Mouse (Mus musculus): ENCODE measurements around the gene Nos1ap.

Nos1ap gene

GRCm38 (mm10) chr1:170510595-170511240, 78.9 kb downstream of the Nos1ap start:
- DNase-seq (ENCODE audit: low read depth, low spot score) = no peak
- no peaks in the 10 kb centered on the region for H3K27me3 ChIP-seq (ENCODE audit: control insufficient read depth, insufficient read depth, low read length, poor library complexity, severe bottlenecking)

GRCm38 (mm10) chr1:170506309-170506708, 83.4 kb downstream of the Nos1ap start:
- no peaks in the 10 kb centered on the region for H3K36me3 ChIP-seq (ENCODE audit: control insufficient read depth, insufficient read depth, low read length, poor library complexity, severe bottlenecking)
- no peak for DNase-seq (ENCODE audit: low read depth, low spot score)
- no peaks in the 10 kb centered on the region for H3K27me3 ChIP-seq (ENCODE audit: control insufficient read depth, insufficient read depth, low read length, poor library complexity, severe bottlenecking)

More at GRCm38 (mm10) chr1:170510595-170511240, 78.9 kb downstream of the Nos1ap start:
- no peaks in the 10 kb centered on the region for H3K36me3 ChIP-seq (ENCODE audit: control insufficient read depth, insufficient read depth, low read length, poor library complexity, severe bottlenecking)

- DNase-seq (ENCODE audit: low read depth, low spot score) = no peak
- Histone ChIP-seq H3K27me3 (ENCODE audit: control insufficient read depth, insufficient read depth, low read length, poor library complexity, severe bottlenecking) (no peaks in the 10 kb centered on the region), H3K36me3 (ENCODE audit: control insufficient read depth, insufficient read depth, low read length, poor library complexity, severe bottlenecking) (no peaks in the 10 kb centered on the region)
Measured at GRCm38 (mm10) chr1:170505107-170505506, 84.6 kb downstream of the Nos1ap start.

DNA sequence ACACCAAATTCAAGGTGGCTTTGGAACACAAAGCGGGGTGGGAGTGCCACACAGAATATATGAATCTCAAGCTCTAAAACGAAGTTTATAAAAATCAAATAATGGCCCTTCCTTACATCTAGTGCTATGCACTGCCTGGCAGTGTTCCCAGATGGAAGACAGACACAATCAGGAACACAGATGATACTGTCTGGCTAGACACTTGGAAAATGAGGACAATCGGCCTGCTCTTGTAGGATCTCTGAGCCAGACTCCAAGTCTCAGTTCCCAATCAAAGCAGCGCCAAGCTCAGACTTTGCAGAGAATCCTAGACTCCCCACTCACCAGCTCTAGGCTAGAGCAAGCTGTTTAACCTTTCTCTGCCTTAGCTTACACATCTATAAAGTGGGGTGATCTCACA, 85.3 kb downstream of the Nos1ap start:
- no peak for DNase-seq (ENCODE audit: low read depth, low spot score)
- no peaks in the 10 kb centered on the region for H3K27me3 ChIP-seq (ENCODE audit: control insufficient read depth, insufficient read depth, low read length, poor library complexity, severe bottlenecking)
- no peaks in the 10 kb centered on the region for H3K36me3 ChIP-seq (ENCODE audit: control insufficient read depth, insufficient read depth, low read length, poor library complexity, severe bottlenecking)

DNA sequence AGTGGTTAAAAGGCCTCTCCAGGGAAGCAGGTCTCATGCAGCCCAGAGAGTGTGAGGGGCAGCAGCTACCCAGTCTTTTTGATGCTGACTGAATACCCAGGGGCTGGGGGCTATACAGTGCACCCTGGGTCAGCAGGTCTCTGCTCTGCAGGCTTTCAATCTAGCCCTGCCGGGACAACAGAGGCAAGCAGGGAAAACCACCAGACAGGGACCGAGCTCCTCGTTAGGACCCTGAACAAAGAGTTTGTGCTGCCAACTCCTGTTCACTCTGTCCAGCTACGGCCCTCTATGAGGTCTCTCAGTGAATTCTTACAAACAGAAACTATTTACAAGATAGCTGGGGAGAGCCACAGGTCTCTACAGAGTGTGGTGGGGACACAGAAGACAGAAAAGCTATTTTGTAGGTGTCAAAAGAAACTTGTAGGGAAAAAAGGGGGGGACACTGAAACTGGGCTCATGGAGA, 86.4 kb downstream of the Nos1ap start:
- Histone ChIP-seq H3K27me3 (ENCODE audit: control insufficient read depth, insufficient read depth, low read length, poor library complexity, severe bottlenecking) (no peaks in the 10 kb centered on the region), H3K36me3 (ENCODE audit: control insufficient read depth, insufficient read depth, low read length, poor library complexity, severe bottlenecking) (no peaks in the 10 kb centered on the region)
- DNase-seq (ENCODE audit: low read depth, low spot score) = no peak

GRCm38 (mm10) chr1:170502491-170503276, 87.0 kb downstream of the Nos1ap start:
- no peaks in the 10 kb centered on the region for H3K27me3 ChIP-seq (ENCODE audit: control insufficient read depth, insufficient read depth, low read length, poor library complexity, severe bottlenecking)
- no peaks in the 10 kb centered on the region for H3K36me3 ChIP-seq (ENCODE audit: control insufficient read depth, insufficient read depth, low read length, poor library complexity, severe bottlenecking)
- no peak for DNase-seq (ENCODE audit: low read depth, low spot score)

DNA sequence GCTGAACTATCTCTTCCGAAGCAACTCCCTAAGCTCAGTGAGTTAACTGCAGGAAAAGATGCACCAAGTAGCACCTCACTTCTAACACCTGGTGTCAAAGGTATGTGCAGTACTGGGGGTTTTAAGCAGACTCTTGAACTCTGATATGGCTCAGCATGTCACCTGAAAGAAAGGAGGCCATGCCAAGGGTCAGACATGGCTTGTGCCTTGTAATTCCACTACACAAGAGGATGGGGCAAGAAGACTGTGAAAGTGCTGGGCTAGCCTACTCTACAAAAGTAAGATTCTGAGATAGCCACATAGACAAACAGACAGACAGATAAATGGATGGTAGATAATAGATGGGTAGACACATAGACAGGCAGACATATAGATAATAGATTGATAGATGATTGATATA, 87.7 kb downstream of the Nos1ap start:
- no peaks in the 10 kb centered on the region for H3K36me3 ChIP-seq (ENCODE audit: control insufficient read depth, insufficient read depth, low read length, poor library complexity, severe bottlenecking)
- H3K27me3 ChIP-seq (ENCODE audit: control insufficient read depth, insufficient read depth, low read length, poor library complexity, severe bottlenecking) = no peaks in the 10 kb centered on the region
- no peak for DNase-seq (ENCODE audit: low read depth, low spot score)

- no peak for DNase-seq (ENCODE audit: low read depth, low spot score)
- no peaks in the 10 kb centered on the region for H3K27me3 ChIP-seq (ENCODE audit: control insufficient read depth, insufficient read depth, low read length, poor library complexity, severe bottlenecking)
- no peaks in the 10 kb centered on the region for H3K36me3 ChIP-seq (ENCODE audit: control insufficient read depth, insufficient read depth, low read length, poor library complexity, severe bottlenecking)
Measured at GRCm38 (mm10) chr1:170501556-170501955, 88.1 kb downstream of the Nos1ap start.

- DNase-seq (ENCODE audit: low read depth, low spot score) = no peak
- Histone ChIP-seq H3K36me3 (ENCODE audit: control insufficient read depth, insufficient read depth, low read length, poor library complexity, severe bottlenecking) (no peaks in the 10 kb centered on the region), H3K27me3 (ENCODE audit: control insufficient read depth, insufficient read depth, low read length, poor library complexity, severe bottlenecking) (no peaks in the 10 kb centered on the region)
Measured at GRCm38 (mm10) chr1:170499891-170500290, 89.8 kb downstream of the Nos1ap start.

DNA sequence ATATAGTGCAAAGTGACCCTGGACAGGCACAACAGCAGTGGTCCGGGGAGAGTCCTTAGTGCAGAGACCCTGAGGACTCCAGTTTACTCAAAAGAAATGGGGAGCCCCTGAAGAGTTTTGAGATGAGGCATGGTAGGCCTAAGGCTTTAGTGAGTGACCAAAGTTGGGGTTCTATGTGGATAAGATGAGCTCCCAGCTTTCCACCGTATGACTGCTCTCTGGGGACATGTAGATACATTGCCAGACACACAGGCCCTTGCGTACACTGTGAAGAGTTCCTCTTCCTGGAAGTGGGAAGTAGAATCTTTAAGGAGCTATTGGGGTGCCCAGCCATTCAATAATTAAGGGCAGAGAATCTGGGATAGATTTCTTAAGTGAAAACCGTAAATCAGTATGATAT, 90.2 kb downstream of the Nos1ap start:
- no peak for DNase-seq (ENCODE audit: low read depth, low spot score)
- H3K36me3 ChIP-seq (ENCODE audit: control insufficient read depth, insufficient read depth, low read length, poor library complexity, severe bottlenecking) = no peaks in the 10 kb centered on the region

DNA sequence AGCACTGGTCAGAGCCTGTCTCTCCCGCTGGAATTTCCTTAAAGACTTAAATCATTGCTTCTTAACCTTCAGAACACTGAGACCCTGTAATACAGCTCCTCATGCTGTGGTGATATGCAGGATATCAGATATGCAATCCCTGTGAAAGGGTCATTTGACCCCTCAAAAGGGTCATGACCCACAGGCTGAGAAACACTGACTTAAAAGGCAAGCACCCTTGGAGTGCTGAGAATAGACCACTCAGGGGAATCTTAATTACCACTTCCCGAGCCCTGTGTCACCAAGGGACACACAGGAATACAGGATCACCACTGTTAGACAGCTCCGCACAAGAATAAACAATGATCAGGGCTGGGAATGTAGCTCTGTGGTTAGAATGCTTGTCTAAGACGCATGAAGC, 91.0 kb downstream of the Nos1ap start:
- no peak for DNase-seq (ENCODE audit: low read depth, low spot score)
- H3K27me3 ChIP-seq (ENCODE audit: control insufficient read depth, insufficient read depth, low read length, poor library complexity, severe bottlenecking) = no peaks in the 10 kb centered on the region

More for the DNA sequence above, 90.2 kb downstream of the Nos1ap start:
- no peaks in the 10 kb centered on the region for H3K27me3 ChIP-seq (ENCODE audit: control insufficient read depth, insufficient read depth, low read length, poor library complexity, severe bottlenecking)

GRCm38 (mm10) chr1:170496221-170496620, 93.4 kb downstream of the Nos1ap start:
- H3K27me3 ChIP-seq (ENCODE audit: control insufficient read depth, insufficient read depth, low read length, poor library complexity, severe bottlenecking) = no peaks in the 10 kb centered on the region
- no peaks in the 10 kb centered on the region for H3K36me3 ChIP-seq (ENCODE audit: control insufficient read depth, insufficient read depth, low read length, poor library complexity, severe bottlenecking)
- DNase-seq (ENCODE audit: low read depth, low spot score) = no peak

More for the DNA sequence above, 91.0 kb downstream of the Nos1ap start:
- no peaks in the 10 kb centered on the region for H3K36me3 ChIP-seq (ENCODE audit: control insufficient read depth, insufficient read depth, low read length, poor library complexity, severe bottlenecking)

GRCm38 (mm10) chr1:170495538-170496183, 94.0 kb downstream of the Nos1ap start:
- H3K27me3 ChIP-seq (ENCODE audit: control insufficient read depth, insufficient read depth, low read length, poor library complexity, severe bottlenecking) = no peaks in the 10 kb centered on the region
- H3K36me3 ChIP-seq (ENCODE audit: control insufficient read depth, insufficient read depth, low read length, poor library complexity, severe bottlenecking) = no peaks in the 10 kb centered on the region
- no peak for DNase-seq (ENCODE audit: low read depth, low spot score)

- H3K36me3 ChIP-seq (ENCODE audit: control insufficient read depth, insufficient read depth, low read length, poor library complexity, severe bottlenecking) = no peaks in the 10 kb centered on the region
- DNase-seq (ENCODE audit: low read depth, low spot score) = no peak
- H3K27me3 ChIP-seq (ENCODE audit: control insufficient read depth, insufficient read depth, low read length, poor library complexity, severe bottlenecking) = no peaks in the 10 kb centered on the region
Measured at GRCm38 (mm10) chr1:170492527-170492926, 97.1 kb downstream of the Nos1ap start.

DNA sequence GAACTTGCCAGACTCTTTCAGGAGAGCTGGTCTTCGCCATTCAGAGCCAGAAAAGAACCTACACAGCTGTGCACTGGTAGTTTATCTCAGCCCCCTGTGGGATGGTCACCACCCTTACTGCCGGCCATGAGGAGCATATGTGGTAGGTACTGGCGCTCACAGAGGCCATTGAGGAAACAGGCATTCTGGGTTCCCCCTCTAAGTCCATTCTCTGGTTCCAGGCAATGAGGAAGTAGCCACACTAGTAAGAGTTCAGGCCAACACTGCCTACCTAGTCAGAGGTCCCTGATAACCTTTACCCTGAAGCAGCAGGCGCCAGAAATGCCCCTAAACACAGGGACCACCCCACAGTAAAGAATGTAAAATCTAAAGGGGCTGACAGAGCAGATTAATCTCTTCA, 97.6 kb downstream of the Nos1ap start:
- Histone ChIP-seq H3K36me3 (ENCODE audit: control insufficient read depth, insufficient read depth, low read length, poor library complexity, severe bottlenecking) (no peaks in the 10 kb centered on the region), H3K27me3 (ENCODE audit: control insufficient read depth, insufficient read depth, low read length, poor library complexity, severe bottlenecking) (no peaks in the 10 kb centered on the region)
- no peak for DNase-seq (ENCODE audit: low read depth, low spot score)

Measured in splenic B cell, adult 2 months (primary cell).